Mouse (Mus musculus) MEL (cell line): ENCODE data around the gene Hrh3. TPM values are rescaled to one million over a fixed set of nuclear protein-coding genes. Genes with fewer than 3 reads are reported as not detected.

Source experiments
- DNase-seq: peaks from one replicate; pipeline ENCODE4 v3.0.0; 2011; ENCODE audit warnings: low read depth, low spot score
- H3K27ac ChIP-seq: 2 replicates; pipeline ENCODE4 v1.5.1; 2012; ENCODE audit warnings: low read depth, mild to moderate bottlenecking, control low read depth, low read length, moderate library complexity; ENCODE audit not compliant: control insufficient read depth
- H3K27me3 ChIP-seq, 2 experiments: fragments of 150-350 bp in 1 of 2; sonication (generic) in 1 of 2; 2 replicates each; pipeline ENCODE4 v1.6.1; 2012; ENCODE audit warnings: low read length in 2 of 2, mild to moderate bottlenecking in 2 of 2, improper control_type of control experiment in 1 of 2, moderate library complexity in 1 of 2; ENCODE audit not compliant: insufficient read depth in 2 of 2, control insufficient read depth in 1 of 2
- H3K36me3 ChIP-seq, 2 experiments: 2 replicates each; pipeline ENCODE4 v1.6.1; 2012 to 2014; ENCODE audit warnings: low read length in 2 of 2, improper control_type of control experiment in 1 of 2, inconsistent platforms in 1 of 2, mild to moderate bottlenecking in 1 of 2; ENCODE audit not compliant: insufficient read depth in 2 of 2, control insufficient read depth in 1 of 2
- H3K4me1 ChIP-seq, 2 experiments: fragments of 150-350 bp in 1 of 2; sonication (generic) in 1 of 2; 2 replicates each; pipeline ENCODE4 v1.6.1; 2012; ENCODE audit warnings: low read length in 2 of 2, improper control_type of control experiment in 1 of 2, mild to moderate bottlenecking in 1 of 2; ENCODE audit not compliant: insufficient read depth in 2 of 2, control insufficient read depth in 1 of 2
- H3K4me3 ChIP-seq, 2 experiments: fragments of 150-350 bp in 1 of 2; sonication (generic) in 1 of 2; 2 replicates each; pipeline ENCODE4 v1.5.1; 2012; ENCODE audit warnings: low read depth in 2 of 2, low read length in 2 of 2, mild to moderate bottlenecking in 2 of 2, moderate library complexity in 2 of 2, control low read depth in 1 of 2, improper control_type of control experiment in 1 of 2; ENCODE audit not compliant: control insufficient read depth in 1 of 2, insufficient read depth in 1 of 2
- H3K79me2 ChIP-seq: 2 replicates; pipeline ENCODE4 v1.6.1; 2012; ENCODE audit warnings: mild to moderate bottlenecking, low read length, moderate library complexity; ENCODE audit not compliant: control insufficient read depth, poor library complexity, insufficient read depth
- H3K9ac ChIP-seq: 2 replicates; pipeline ENCODE4 v1.6.1; 2012; ENCODE audit warnings: low read depth, mild to moderate bottlenecking, control low read depth, low read length, moderate library complexity; ENCODE audit not compliant: control insufficient read depth, poor library complexity, severe bottlenecking
- H3K9me3 ChIP-seq: fragments of 150-350 bp; sonication (generic); replicated peaks from 2 replicates; pipeline ENCODE4 v1.6.1; 2012; ENCODE audit warnings: mild to moderate bottlenecking, low read length, improper control_type of control experiment, moderate library complexity; ENCODE audit not compliant: insufficient read depth
- BHLHE40 ChIP-seq: IDR thresholded peaks from 2 replicates; pipeline ENCODE4 v1.6.1; 2012; ENCODE audit warnings: low read depth, mild to moderate bottlenecking, inconsistent platforms, low read length, improper control_type of control experiment, borderline replicate concordance
- CHD1 ChIP-seq: IDR thresholded peaks from 2 replicates; pipeline ENCODE4 v1.6.1; 2012; ENCODE audit warnings: low read depth, mild to moderate bottlenecking, inconsistent platforms, low read length, improper control_type of control experiment
- CHD2 ChIP-seq: IDR thresholded peaks from 2 replicates; pipeline ENCODE4 v1.6.1; 2011; ENCODE audit warnings: low read length, improper control_type of control experiment
- CTCF ChIP-seq, 3 experiments: IDR thresholded peaks in 2 of 3; conservative IDR thresholded peaks in 1 of 3; 2 replicates each; pipeline ENCODE4 v1.5.1; 2011 to 2012; ENCODE audit warnings: low read length in 3 of 3, low read depth in 2 of 3, mild to moderate bottlenecking in 2 of 3, improper control_type of control experiment in 1 of 3, inconsistent platforms in 1 of 3, mixed read lengths in 1 of 3, moderate library complexity in 1 of 3; ENCODE audit not compliant: control insufficient read depth in 1 of 3, insufficient read depth in 1 of 3, poor library complexity in 1 of 3, severe bottlenecking in 1 of 3
- E2F4 ChIP-seq: IDR thresholded peaks from 2 replicates; pipeline ENCODE4 v1.6.1; 2011; ENCODE audit warnings: low read depth, low read length, improper control_type of control experiment, borderline replicate concordance
- ELF1 ChIP-seq: IDR thresholded peaks from 2 replicates; pipeline ENCODE4 v1.6.1; 2014; ENCODE audit warnings: low read depth, mild to moderate bottlenecking, inconsistent platforms, low read length, improper control_type of control experiment, moderate library complexity
- EP300 ChIP-seq, 2 experiments: IDR thresholded peaks; 2 replicates each; pipeline ENCODE4 v1.6.1; 2011; ENCODE audit warnings: improper control_type of control experiment in 2 of 2, low read length in 2 of 2, low read depth in 1 of 2, mild to moderate bottlenecking in 1 of 2
- ETS1 ChIP-seq: IDR thresholded peaks from 2 replicates; pipeline ENCODE4 v1.6.1; 2012; ENCODE audit warnings: low read depth, mild to moderate bottlenecking, inconsistent platforms, low read length, improper control_type of control experiment, moderate library complexity
- GABPA ChIP-seq: IDR thresholded peaks from 2 replicates; pipeline ENCODE4 v1.6.1; 2012; ENCODE audit warnings: low read depth, mild to moderate bottlenecking, inconsistent platforms, low read length, improper control_type of control experiment, moderate library complexity
- GATA1 ChIP-seq: IDR thresholded peaks from 2 replicates; pipeline ENCODE4 v1.6.1; 2011; ENCODE audit warnings: low read depth, low read length, improper control_type of control experiment
- HCFC1 ChIP-seq: IDR thresholded peaks from 2 replicates; pipeline ENCODE4 v1.6.1; 2012; ENCODE audit warnings: low read depth, mild to moderate bottlenecking, inconsistent platforms, low read length, improper control_type of control experiment, moderate library complexity
- JUND ChIP-seq: IDR thresholded peaks from 2 replicates; pipeline ENCODE4 v1.6.1; 2011; ENCODE audit warnings: low read depth, mild to moderate bottlenecking, improper control_type of control experiment, low read length
- KAT2A ChIP-seq: conservative IDR thresholded peaks from 2 replicates; pipeline ENCODE4 v1.6.1; 2012; ENCODE audit warnings: low read depth, low read length, improper control_type of control experiment, inconsistent platforms
- MAFK ChIP-seq: IDR thresholded peaks from 2 replicates; pipeline ENCODE4 v1.6.1; 2011; ENCODE audit warnings: low read depth, mild to moderate bottlenecking, low read length, improper control_type of control experiment, borderline replicate concordance
- MXI1 ChIP-seq: IDR thresholded peaks from 2 replicates; pipeline ENCODE4 v1.6.1; 2011; ENCODE audit warnings: mild to moderate bottlenecking, low read depth, low read length, improper control_type of control experiment
- MYC ChIP-seq: IDR thresholded peaks from 2 replicates; pipeline ENCODE4 v1.6.1; 2011; ENCODE audit warnings: low read depth, mild to moderate bottlenecking, low read length, improper control_type of control experiment, moderate library complexity
- NELFE ChIP-seq: IDR thresholded peaks from 2 replicates; pipeline ENCODE4 v1.6.1; 2011; ENCODE audit warnings: low read depth, low read length, improper control_type of control experiment
- NRF1 ChIP-seq: IDR thresholded peaks from 2 replicates; pipeline ENCODE4 v1.6.1; 2014; ENCODE audit warnings: low read depth, mild to moderate bottlenecking, inconsistent platforms, low read length, improper control_type of control experiment, moderate library complexity; ENCODE audit not compliant: poor library complexity, insufficient read depth, severe bottlenecking
- POLR2AphosphoS2 ChIP-seq: IDR thresholded peaks from 2 replicates; pipeline ENCODE4 v1.6.1; 2011; ENCODE audit warnings: low read length, improper control_type of control experiment
- RCOR1 ChIP-seq: IDR thresholded peaks from 2 replicates; pipeline ENCODE4 v1.6.1; 2012; ENCODE audit warnings: low read depth, mild to moderate bottlenecking, inconsistent platforms, low read length, improper control_type of control experiment
- SMC3 ChIP-seq: IDR thresholded peaks from 2 replicates; pipeline ENCODE4 v1.6.1; 2011; ENCODE audit warnings: low read depth, low read length, improper control_type of control experiment
- TAL1 ChIP-seq: IDR thresholded peaks from 2 replicates; pipeline ENCODE4 v1.6.1; 2012; ENCODE audit warnings: mild to moderate bottlenecking, inconsistent platforms, low read length, moderate library complexity, mixed read lengths
- TBP ChIP-seq: IDR thresholded peaks from 2 replicates; pipeline ENCODE4 v1.8.0; 2011; ENCODE audit warnings: low read depth, low read length, improper control_type of control experiment
- TCF12 ChIP-seq: IDR thresholded peaks from 2 replicates; pipeline ENCODE4 v1.6.1; 2014; ENCODE audit warnings: low read depth, mild to moderate bottlenecking, inconsistent platforms, low read length, improper control_type of control experiment, moderate library complexity
- USF2 ChIP-seq, 2 experiments: IDR thresholded peaks; 2 replicates each; pipeline ENCODE4 v1.6.1; 2011 to 2012; ENCODE audit warnings: improper control_type of control experiment in 2 of 2, low read length in 2 of 2, borderline replicate concordance in 1 of 2, inconsistent platforms in 1 of 2, low read depth in 1 of 2, mild to moderate bottlenecking in 1 of 2; ENCODE audit not compliant: insufficient read depth in 1 of 2
- ZKSCAN1 ChIP-seq: IDR thresholded peaks from 2 replicates; pipeline ENCODE4 v1.6.1; 2012; ENCODE audit warnings: low read depth, mild to moderate bottlenecking, inconsistent platforms, low read length, improper control_type of control experiment, moderate library complexity
- ZMIZ1 ChIP-seq: IDR thresholded peaks from 2 replicates; pipeline ENCODE4 v1.6.1; 2012; ENCODE audit warnings: low read depth, mild to moderate bottlenecking, inconsistent platforms, low read length, improper control_type of control experiment, moderate library complexity
- ZNF384 ChIP-seq: IDR thresholded peaks from 2 replicates; pipeline ENCODE4 v1.6.1; 2012; ENCODE audit warnings: low read depth, mild to moderate bottlenecking, inconsistent platforms, low read length, improper control_type of control experiment
- polyA plus RNA-seq, 2 experiments: library from polyadenylated mRNA; stranded (reverse) in 1 of 2; unstranded in 1 of 2; fragments of >175 nt in 1 of 2; fragments of >200 nt in 1 of 2; gene quantifications; 2 replicates each; pipeline versions ENCODE4 v1.2.1 to v1.2.4; 2012; ENCODE audit warnings: low replicate concordance in 2 of 2, low read depth in 1 of 2; ENCODE audit not compliant: insufficient read length in 2 of 2, insufficient read depth in 1 of 2, missing spikeins in 1 of 2
- total RNA-seq: library from RNA; depleted of rRNA; stranded (reverse); fragments of 300-350 nt; gene quantifications from 2 replicates; pipeline ENCODE4 v1.2.3, GENCODE M21; 2012

Gene Hrh3
- total and polyA plus RNA-seq, 3 experiments, result not detected

DNA sequence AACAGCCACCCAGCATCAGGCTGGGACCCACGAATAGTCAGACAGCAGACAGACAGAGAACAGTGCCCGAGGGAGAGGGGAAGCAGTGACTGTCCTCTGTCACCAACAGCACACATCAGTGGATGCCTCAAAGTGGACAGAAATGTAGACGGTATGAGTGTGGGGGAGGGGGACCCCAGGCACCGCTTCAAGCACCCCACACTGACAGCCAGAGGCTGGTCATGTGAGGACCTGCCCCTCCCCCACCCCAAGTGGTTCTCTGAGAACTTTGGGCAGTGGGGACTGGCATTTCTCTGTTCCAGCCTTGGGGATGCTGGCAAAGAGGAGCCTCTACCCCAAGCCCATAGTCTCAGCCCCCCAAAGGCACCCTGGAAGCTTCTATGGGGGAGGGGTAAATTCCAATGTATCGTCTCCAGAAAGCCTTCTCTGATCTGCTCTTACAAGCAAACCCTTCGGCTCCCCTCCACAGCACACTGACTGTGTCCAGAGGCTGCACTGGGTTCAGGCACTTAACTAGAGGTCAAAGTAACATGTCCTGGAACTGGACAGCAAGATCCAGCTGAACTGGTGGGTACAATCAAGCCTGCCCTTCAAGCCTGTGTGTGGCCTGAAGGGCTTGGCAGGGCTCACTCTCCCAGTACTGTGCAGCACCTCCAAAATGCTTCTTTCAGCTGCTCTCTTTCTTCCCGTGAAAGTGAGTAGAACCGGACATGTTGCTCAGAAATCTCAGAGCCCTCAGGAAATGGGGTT lies 1.3 kb upstream of the Hrh3 start:
- Histone ChIP-seq H3K79me2 (no peaks in the 10 kb centered on the region), H3K36me3 (no peaks in the 10 kb centered on the region), H3K27ac (no peak overlapping the region), H3K9ac (no peak overlapping the region), H3K4me3 (no peak overlapping the region), H3K27me3 (no peaks in the 10 kb centered on the region), H3K4me1 (no peaks in the 10 kb centered on the region), H3K9me3 (no peaks in the 10 kb centered on the region)
- TF ChIP-seq CTCF (IDR thresholded peaks at IDR 0.05 in 2 of 3, conservative IDR thresholded peaks at IDR 0.05 in 1 of 3; ENCODE audit: control insufficient read depth in 1 of 3, insufficient read depth in 1 of 3, low read depth in 2 of 3, low read length in 3 of 3, poor library complexity in 1 of 3, severe bottlenecking in 1 of 3), result no peak
- TF ChIP-seq BHLHE40, result no peak
- no peak for TF ChIP-seq NELFE
- TF ChIP-seq TAL1, result no peak
- no peak for TF ChIP-seq POLR2AphosphoS2
- no peak for TF ChIP-seq JUND
- TF ChIP-seq GATA1, result no peak
- TF ChIP-seq MYC, result no peak
- no peak for TF ChIP-seq ETS1
- no peak for TF ChIP-seq MXI1
- no peak for TF ChIP-seq E2F4
- no peak for TF ChIP-seq CHD1
- no peak for TF ChIP-seq ZMIZ1
- TF ChIP-seq CHD2, result no peak
- no peak for TF ChIP-seq EP300 (IDR thresholded peaks at IDR 0.05; ENCODE audit: low read depth in 1 of 2, low read length in 2 of 2)
- TF ChIP-seq USF2 (IDR thresholded peaks at IDR 0.05; ENCODE audit: borderline replicate concordance in 1 of 2, insufficient read depth in 1 of 2, low read depth in 1 of 2, low read length in 2 of 2), result no peak
- TF ChIP-seq NRF1, result no peak
- TF ChIP-seq MAFK, result no peak
- no peak for DNase-seq

DNA sequence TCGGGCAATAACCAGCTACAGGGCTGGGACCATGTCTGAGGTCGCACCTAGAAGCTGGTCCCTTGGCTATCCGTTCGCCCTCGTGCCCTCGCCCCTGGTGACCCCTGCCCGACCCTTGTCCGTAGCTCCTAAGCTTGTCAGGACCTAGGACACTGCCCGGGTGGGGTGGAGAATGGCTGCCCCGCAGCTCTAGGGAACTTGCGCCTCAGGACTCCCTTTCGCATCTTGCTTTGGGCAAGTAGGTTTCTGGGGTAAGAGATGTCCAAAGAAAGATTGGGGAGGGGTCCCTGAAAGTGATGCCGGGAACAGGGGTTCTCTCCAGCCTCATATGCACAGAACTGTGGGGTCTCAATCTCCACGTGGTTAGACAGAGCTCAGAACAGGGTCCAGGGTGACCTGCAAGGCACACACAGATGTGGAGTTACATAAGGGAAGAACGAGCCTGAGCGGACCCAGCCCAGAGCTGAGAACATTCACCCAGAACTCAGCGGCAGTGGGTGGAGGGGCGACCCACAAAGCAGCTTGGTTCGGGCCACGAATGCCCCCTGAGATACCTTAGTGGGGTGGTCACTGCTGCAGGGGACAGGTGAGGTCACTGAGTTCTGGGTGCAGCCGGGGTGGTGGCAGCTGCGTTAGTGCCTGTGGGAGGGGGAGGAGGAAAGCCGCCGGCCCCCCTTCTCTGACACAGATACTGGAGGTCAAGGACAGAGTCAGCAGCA lies 530 bp upstream of the Hrh3 start:
- no peaks in the 10 kb centered on the region for H3K9me3 ChIP-seq
- H3K36me3 ChIP-seq, result no peaks in the 10 kb centered on the region
- H3K27me3 ChIP-seq, result no peaks in the 10 kb centered on the region
- no peak overlapping the region for H3K27ac ChIP-seq
- no peak overlapping the region for H3K9ac ChIP-seq
- peaks cover 0 to 3% of the 10 kb centered on the region in 2 experiments; a peak in 1 of 4 replicates for H3K4me1 ChIP-seq
- TF ChIP-seq GABPA, result no peak
- no peak for TF ChIP-seq ELF1
- TF ChIP-seq ETS1, result no peak
- TF ChIP-seq TCF12, result no peak
- TF ChIP-seq GATA1, result no peak
- TF ChIP-seq NRF1, result no peak
- no peak for TF ChIP-seq RCOR1
- no peak for TF ChIP-seq TAL1
- no peak for TF ChIP-seq JUND
- TF ChIP-seq ZKSCAN1, result no peak
- TF ChIP-seq SMC3, result no peak
- no peak for TF ChIP-seq ZMIZ1
- no peak for TF ChIP-seq MAFK
- TF ChIP-seq ZNF384, result no peak
- no peak for TF ChIP-seq CHD2
- TF ChIP-seq HCFC1, result no peak
- TF ChIP-seq E2F4, result no peak
- no peak for TF ChIP-seq TBP
- TF ChIP-seq KAT2A, result no peak
- no peak for TF ChIP-seq NELFE
- TF ChIP-seq, all 39 proteins: peak for 0
- Histone ChIP-seq H3K79me2 (no peaks in the 10 kb centered on the region), H3K4me3 (no peak overlapping the region)
- DNase-seq, result no peak
